Mouse (Mus musculus): Measurements from ENCODE around the gene N4bp2l2.

Gene N4bp2l2

DNA sequence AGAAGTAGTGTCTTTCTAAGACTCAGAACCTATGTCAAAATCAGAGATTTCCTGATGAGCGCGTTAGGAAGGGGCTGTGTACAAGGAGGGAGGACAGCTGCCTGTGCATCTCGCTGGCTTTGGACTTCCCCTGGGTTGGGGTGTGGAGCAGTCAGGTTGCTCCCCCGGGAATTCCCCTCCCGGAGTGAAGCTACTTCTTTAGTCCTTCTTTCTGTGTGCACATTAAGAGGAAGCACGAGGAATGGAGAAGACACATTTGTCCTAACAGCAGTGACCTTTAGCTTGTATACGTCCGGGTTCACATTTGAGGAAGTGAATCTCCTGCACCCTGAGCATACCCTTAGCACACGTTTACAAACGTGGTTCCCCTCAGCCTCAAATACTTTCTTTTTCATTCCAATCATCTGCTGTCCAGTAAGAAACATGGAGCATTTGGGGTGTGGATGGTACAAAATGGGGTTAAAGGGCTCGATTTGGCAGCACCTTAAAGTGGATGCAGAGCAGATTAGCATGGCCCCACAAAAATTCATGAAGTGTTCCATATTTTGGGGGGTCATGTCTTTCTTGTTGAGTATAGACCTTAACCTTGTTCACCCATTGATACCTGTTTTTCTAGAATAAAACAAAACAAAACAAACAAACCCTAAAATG is 70.5 kb downstream of the N4bp2l2 start:
- no peak for DNase-seq

DNA sequence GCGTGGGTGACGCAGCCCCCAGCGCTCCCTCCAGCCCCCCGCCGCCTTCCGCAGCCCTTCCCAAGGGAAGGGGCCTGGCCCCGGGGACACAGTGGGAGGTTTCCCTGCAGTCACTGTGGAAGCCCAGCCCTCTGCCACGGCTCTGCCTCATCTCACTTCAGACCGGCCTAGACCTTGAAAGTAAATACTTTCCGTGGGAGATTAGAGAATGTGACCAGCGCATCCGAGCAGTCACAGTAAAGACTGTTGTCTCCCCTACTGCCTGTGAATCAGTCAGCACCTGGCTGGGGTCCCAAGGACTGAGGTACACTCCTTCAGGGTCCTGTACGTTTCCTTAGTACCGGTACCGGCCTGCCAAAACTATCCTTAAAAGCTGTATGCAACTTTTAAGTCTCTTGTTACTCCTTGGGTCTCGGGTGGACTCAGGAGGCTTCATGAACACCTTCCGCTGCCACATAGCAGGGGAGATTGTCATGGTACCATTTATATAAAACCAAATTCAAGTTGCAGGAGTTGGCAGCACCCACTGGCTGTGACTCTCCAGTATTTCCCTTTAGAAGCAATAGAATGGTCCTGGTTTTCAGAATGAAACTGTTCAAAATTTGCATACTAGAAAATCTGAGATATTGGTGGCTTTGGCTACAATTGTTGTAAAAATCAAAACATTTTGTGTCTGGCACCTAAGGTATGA is 71.2 kb downstream of the N4bp2l2 start:
- no peak for DNase-seq

DNA sequence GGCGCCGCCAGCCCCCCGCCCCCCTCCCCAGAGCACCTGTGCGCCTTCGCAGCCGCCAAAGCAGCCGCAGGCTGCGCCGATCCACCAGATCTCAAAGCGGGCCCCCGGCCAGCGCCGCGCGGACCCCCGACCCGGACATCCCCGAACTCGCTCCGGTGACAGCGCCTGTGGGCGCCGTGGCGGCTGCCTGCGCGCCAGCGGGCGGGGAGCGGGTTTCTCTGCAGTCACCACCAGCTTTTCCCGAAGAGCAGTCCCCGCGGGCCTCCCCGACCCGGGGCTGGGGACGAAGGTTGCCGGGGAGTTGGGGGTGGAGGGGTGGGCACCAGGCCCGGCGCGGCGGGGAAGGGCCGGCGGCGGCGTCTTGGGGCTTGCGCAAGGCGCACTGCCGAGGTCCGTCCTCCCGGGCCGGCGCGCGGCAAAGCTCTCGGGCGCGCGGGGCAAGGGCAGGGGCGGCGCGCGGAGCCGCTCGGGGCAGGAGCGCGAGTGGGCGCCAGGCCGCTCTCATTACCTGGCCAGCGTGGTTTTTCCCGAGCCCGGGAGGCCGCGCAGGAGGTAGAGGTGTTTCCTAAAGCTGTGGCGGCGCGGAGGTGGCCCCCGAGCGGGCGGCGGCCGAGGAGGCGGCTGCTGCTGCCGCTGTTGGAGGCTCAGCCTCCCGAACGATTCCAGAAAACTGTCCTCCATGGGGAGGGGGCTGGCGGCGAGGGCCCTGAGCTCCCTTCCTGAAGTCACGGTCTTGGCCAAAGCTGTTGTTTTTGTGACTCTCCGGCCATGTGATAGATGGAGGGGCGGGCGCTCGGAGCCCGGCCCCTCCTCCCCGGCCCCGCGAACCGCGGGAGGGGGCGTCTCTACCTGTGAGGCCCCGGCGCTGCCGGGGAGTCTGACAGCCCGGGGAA is 72.0 kb downstream of the N4bp2l2 start:
- DNase-seq: peak; percentile 63

DNA sequence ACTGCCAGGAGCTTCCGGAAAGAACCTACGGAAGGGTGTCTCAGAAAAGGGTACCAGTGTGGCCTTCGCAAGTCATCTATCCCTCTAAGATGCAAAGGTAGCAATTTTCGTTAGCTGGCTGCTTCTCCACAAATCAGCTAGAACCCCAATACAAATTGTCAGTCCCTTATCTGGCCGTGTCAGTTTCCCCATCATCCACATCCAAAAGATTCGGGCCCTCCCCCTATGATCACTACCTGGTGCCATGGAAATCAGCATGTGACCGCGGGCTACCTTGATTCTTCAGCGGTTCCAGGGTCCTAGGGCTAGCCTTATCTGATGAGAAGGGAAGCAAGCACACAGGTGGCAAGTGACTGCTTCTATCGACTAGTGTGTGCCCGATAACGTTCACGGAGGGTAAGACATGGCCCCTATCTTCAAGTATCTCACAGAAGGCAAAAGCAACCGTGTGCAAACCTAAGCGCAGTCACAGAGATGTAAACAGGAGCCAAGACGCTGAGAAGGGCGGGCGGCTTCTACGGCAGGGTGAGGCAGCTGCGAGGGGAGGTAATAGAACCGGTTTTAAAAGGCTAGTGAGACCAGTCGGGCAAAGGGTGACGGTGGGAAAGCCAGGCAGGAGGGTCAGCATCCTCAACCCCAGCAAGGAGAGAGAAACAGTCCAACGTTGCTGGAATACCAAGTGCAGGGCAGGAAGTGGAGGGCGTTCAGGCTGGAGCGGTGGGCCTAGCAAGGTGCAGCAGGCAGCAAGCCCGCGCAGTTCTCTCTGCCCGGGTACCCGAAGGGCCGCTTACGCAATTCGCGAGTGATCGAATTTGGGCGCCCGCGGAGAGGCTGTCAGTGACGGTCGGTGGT is 72.9 kb downstream of the N4bp2l2 start:
- peak; percentile 38 for DNase-seq

- no peak for DNase-seq
These were observed 73.6 kb downstream of the N4bp2l2 start for GRCm38 (mm10) chr5:150592186-150592903.

DNA sequence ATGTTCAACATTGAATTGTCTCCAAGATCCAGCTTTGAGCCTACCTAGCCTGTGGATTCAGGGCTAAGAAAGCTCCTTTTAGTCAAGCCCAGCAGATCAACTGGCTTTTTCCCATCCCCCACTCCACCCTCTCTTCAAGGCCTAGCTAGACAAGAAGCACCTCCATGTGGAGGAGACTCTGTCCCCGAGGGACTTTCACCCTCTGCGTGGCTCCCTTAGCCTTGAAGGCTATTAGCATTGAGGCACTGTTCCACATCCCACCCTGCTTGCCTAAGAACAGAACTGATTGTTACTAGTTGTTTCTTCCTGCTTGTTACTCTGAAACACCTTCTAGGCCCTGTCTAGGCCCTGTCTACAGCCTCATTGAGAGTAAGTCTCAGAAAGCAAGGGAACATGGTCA is 76.0 kb downstream of the N4bp2l2 start:
- DNase-seq: no peak

- no peak for DNase-seq
These were observed 81.7 kb downstream of the N4bp2l2 start for GRCm38 (mm10) chr5:150584337-150584729.

DNA sequence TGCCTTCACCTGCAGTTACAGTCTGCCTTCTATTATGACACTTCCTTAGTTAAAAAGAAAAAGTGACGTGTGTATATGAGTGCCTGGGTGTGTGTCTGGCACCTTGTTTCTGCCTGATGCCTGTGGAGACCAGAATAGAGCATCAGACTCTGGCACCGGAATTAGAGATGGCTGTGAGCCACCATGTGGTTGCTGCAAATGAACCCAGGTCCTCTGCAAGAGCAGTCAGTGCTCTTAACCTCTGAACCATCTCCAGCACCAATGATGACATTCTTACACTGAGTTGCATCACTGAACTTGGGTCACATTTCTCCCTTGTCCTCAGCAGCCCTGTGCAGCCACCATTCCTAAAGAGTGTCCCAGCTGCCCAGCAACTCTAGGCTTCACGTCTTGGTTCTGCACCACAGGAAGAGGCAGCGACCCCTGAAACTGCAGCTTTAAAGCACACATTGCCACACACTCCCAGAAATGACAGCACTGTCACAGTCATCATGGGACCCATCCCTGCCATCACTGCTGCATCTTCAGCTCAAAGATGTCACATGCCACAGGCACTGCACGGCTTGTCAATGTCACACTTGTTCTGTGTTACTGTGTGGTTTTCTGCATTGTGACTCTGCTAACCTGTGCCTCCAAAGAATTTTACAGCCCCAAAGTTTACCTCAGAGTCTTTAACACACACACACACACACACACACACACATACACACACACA is 82.2 kb downstream of the N4bp2l2 start:
- DNase-seq: no peak

- no peak for DNase-seq
These were observed 82.8 kb downstream of the N4bp2l2 start for GRCm38 (mm10) chr5:150583181-150583580.

DNA sequence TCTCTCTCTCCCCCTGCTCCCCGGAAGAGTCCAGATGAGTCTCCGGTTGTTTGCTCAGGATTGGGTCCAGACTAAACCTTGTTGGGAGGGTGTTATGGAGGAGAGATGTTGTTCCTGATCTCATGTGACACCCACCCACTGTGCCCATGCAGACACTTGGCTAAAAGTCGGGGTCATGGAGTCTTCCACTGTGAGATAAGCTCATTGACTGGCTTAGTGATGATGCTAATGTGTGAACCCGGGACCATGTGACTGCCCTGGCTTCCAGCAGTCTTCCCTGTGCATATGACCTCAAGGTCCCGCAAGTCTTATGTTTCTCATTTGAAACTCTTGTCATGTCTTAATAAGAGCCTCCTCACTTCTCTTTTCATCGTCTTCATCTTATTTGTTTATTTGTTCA is 84.8 kb downstream of the N4bp2l2 start:
- DNase-seq: no peak

- DNase-seq: no peak
These were observed 87.3 kb downstream of the N4bp2l2 start for GRCm38 (mm10) chr5:150578613-150579171.

DNA sequence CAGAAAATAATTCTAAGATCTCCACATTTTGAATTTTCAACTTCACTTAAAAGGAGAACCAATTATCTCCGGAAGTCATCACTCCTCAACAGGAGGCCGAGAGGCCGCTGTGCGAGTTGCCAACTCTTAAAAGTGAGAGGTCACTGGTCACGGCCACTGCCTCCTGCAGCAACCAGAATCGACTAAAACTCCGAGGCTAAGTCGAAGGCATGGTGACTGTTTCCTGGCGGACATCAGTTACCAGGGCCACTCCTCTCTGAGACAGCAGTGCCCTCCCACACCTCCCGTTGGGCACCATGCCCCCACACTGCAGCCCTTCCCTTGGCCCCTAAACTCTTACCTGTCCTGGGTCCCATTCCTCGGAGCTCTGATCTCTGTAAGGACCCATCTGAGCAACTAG is 89.2 kb downstream of the N4bp2l2 start:
- DNase-seq: no peak

DNA sequence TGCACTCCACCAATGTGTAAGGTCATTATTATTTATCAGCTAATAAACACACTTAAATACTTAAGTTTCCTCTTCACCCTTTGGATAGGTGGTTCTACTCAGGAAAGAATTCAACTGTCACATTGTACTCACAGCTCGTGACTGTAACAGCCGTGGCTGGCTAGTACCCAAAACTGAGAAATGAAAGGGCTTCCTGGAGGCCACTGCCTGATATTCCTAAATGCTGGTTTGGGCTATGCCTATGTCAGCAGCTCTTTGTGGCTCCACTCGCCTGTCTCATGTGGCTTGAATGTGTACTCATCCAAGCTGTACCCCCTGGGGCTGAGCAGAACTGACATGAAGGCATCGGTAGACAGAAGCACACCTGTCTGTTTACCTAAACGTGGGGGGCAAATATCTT is 91.1 kb downstream of the N4bp2l2 start:
- DNase-seq: no peak

- DNase-seq: no peak
These were observed 91.6 kb downstream of the N4bp2l2 start for GRCm38 (mm10) chr5:150574403-150574802.

GRCm38 (mm10) chr5:150570496-150571219 is 95.3 kb downstream of the N4bp2l2 start:
- DNase-seq: no peak

DNA sequence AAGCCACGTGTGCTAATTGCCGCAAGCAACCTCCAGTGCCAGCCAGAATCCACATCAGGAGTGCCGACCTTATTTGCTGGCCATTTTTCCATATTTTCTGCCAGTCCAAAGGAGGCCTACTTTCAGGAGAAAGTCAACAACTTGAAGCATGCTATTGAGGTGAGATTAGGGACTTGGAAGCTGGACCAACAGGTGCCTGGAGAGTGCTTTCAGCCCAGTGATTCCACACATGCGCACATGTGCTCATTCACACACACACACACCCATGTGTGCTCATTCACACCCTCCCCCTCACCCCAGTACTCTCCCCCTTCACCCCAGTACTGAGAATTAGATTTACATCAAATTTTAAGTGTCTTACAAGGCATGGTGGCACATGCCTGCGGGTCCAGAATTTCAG is 99.0 kb downstream of the N4bp2l2 start:
- DNase-seq: no peak

DNA sequence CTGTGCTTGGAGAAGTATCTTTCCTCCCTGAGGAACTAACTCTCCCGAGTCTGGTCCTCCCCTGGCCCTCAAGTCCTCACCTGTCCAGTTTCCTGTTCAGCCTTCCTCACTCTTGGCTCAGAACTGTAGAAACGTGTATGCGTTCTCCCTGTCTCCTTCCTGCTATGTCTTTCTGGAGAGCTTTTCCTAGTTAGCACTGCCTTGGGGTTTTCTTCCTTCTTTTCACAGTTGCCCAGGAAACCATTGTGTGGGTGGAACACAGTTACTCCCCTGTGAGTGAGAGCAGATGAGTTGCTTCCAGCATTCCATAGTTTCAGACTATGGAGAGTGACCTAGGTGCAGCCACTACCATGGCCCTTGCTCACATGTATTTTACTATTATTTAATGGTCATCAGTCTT is 99.8 kb downstream of the N4bp2l2 start:
- no peak for DNase-seq

- no peak for DNase-seq
These were observed 101.6 kb downstream of the N4bp2l2 start for GRCm38 (mm10) chr5:150564426-150564825.

- no peak for DNase-seq
These were observed 104.2 kb downstream of the N4bp2l2 start for GRCm38 (mm10) chr5:150561783-150562182.

- no peak for DNase-seq
These were observed 104.6 kb downstream of the N4bp2l2 start for GRCm38 (mm10) chr5:150561376-150561775.
